Mouse (Mus musculus) myocyte (in vitro differentiated cells): ENCODE data around the gene Scn10a.

Source experiments
- E2F4 ChIP-seq: IDR thresholded peaks from one replicate; pipeline ENCODE4 v1.6.1; 2011; ENCODE audit warnings: mild to moderate bottlenecking, control low read depth, moderate library complexity; ENCODE audit not compliant: insufficient read depth
- MAX ChIP-seq: IDR thresholded peaks from one replicate; pipeline ENCODE4 v1.6.1; 2011; ENCODE audit warnings: low read depth, mild to moderate bottlenecking, control low read depth
- POLR2A ChIP-seq: IDR thresholded peaks from one replicate; pipeline ENCODE4 v1.6.1; 2011; ENCODE audit warnings: low read depth, mild to moderate bottlenecking, control low read depth, moderate library complexity; ENCODE audit not compliant: insufficient read length
- TCF12 ChIP-seq: IDR thresholded peaks from one replicate; pipeline ENCODE4 v1.6.1; 2011; ENCODE audit warnings: mild to moderate bottlenecking, control low read depth; ENCODE audit not compliant: poor library complexity, insufficient read depth, severe bottlenecking

DNA sequence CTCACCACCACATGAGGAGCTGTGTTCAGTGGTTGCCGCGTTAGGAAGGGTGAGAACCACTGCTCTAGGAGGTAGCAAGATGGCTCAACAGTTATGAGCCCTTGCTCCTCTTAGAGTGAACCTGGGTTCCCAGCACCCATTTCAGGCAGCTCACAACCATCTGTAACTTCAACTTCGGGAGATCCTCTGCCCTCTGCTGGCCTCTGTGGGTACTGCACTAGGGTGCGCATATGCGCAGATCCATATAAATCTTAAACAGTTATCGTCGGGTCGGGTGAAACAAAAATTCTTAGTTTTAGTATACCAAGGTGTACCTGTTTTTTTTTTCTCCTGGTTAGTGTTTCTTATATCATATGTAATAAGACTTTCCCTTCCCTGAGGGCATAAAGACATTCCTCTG, 32.9 kb downstream of the Scn10a start:
- TF ChIP-seq POLR2A (no peak), MAX (no peak), TCF12 (no peak), E2F4 (no peak)
